Mouse (Mus musculus): ENCODE results near the gene Bicc1.

Gene Bicc1

DNA sequence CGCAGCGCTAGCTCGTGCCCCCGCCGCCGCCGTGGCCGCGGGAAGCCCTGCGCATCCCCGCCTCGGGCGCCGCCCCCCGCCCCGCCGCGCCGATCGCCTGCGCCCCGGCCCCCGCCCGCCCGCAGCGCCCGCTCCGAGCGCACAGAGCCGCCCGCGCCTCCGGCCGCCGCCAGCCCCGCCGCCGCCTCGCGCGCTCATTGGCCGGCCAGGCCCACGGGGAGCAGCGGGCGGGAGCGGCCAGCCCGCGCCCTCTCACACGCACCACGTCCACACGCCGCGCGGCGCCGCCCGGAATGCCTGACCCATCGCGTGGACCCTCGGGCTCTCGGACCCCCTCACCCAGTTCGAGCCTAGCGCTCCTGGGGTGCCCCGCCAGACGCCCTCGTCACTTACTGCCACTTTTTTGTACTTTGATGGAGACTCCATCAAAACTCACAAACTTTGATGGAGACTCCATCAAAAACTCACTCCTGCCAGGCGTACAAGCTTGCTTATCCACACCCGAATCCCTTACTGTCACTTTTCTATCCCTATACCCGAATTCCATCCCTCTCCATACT is at the start of gene Bicc1:
TSS of gene Bicc1 (minus strand) at position 25 of the 560 bp plus-strand sequence.
- DNase-seq (ENCODE audit: low read depth in 2 of 2, low spot score in 2 of 2): no peak

DNA sequence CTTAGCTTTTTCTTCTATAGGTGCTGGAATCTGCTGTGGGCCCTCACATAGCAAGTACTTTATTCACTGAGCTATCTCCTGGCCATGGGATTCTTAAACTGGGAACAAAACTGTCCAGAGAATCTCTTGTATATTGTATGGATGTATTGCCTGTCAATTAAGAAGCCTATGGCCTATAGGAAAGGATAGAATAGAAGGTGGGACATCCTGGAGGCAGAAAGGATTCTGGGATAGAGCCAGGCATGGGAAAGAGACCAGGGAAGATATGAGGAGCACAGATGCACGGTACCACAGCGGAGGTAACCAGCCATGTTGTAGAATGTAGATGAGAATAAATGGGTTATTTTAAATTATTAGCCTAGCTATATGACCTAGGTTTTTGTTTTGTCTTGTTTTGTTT is 42.0 kb upstream of the Bicc1 start:
- no peak for DNase-seq (ENCODE audit: low read depth in 2 of 2, low spot score in 2 of 2)

DNA sequence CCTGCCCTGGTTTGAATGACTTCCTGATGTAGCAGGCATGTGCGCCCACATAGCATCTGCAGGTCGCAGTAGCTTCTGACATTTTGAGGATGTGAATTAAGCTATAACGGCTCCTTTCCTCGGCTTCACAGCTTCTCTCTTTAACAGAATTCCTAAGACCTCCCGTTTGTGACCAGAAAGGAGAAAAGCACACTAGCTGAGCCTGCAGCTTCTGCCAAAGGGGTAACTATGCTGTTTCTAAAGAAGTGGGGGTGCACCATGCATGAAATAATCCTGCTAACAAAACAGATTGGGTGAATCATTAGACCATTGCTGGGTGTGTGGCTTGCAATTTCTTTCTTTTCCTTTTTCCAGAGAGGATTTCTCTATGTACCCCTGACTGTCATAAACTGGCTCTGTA is 41.5 kb upstream of the Bicc1 start:
- DNase-seq (ENCODE audit: low read depth in 2 of 2, low spot score in 2 of 2): no peak

DNA sequence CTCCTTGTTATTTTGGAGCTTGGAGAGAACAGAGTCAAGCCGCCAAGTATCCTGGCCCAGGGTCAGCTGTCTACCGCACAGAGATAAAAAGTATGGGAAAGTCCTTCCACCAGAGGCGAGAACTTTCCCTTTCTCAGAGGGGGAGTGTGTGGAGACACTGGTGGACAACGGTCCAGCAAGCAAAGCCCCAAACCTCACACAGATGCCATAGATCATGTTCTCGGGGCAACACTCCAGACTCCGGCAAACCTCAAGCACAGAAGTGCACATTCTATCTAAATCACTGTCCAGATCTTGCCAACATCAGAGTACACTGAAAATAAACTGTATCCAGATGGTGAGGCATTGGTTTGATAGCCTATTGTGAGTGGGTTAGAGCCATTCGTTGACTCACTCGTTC is 39.2 kb upstream of the Bicc1 start:
- DNase-seq (ENCODE audit: low read depth in 2 of 2, low spot score in 2 of 2): no peak

DNA sequence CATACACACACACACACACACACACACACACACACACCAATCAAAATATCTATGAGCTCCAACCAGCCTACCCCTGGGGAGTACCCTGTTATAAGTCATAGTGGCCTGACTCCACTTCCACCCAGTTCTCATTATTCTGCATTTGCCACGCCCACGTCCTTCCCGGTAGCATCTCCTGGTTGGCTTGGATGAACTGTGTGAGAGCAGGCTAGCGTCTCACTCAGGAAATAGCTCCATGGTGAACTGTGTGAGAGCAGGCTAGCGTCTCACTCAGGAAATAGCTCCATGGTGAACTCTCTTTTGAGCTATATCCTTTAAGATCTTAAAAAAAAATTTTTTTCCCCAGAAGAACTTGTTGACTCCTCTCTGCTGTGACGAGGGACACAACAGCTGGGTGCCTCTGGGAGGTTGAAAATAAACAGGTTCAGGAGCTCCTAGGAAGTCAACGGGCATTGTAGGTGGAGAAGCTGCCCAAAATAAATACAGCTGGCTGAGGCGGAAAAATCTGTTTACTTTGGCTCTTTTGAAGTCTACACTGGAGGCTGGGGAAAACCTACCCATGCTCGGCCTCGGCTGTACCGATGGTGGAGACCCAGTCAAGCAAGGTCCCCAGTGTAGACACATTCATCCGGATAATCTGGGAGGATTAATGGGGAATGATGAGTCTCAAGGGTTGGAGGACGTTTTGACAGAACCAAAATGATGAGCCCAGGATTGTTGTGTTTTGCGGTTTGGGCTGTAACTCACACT is 37.7 kb upstream of the Bicc1 start:
- no peak for DNase-seq (ENCODE audit: low read depth in 2 of 2, low spot score in 2 of 2)

DNA sequence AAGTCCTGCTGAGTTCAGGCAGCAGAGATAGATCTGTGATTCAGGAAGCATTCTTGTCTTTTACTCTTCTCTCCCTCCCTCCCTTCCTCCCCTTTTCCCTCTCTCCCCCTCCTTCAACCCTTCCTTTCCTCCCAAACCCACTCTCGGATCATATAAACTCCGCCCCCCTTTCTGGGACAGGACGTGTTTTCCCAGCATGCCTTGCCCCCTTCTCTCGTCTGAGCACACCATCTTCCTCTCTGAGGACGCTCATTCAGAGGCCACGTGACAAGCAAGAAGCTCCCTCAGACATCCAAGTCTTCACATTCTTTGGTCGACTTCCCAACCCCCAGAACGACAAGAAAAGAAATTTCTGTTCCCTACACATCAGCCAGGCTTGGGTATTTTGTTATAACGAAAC is 36.0 kb upstream of the Bicc1 start:
- DNase-seq (ENCODE audit: low read depth in 2 of 2, low spot score in 2 of 2): no peak

DNA sequence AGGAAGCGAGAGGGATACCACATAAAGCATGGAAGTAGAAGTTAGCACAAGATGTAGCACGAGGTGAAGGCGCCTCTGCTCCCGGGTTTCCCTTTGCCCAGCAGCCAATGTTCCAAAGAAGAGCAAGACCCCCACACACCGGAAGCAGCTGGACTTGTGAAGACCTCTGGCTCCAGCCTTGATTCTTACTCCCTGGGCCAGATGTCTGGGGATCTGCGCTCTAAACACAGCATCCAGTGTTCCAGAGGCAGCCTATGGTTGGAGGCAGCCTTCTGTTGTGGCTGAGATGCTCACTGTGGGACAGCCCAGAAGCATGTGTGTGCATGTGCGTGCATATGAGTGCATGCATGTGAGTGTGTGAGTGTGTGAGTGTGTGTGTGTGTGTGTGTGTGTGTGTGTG is 35.2 kb upstream of the Bicc1 start:
- no peak for DNase-seq (ENCODE audit: low read depth in 2 of 2, low spot score in 2 of 2)

DNA sequence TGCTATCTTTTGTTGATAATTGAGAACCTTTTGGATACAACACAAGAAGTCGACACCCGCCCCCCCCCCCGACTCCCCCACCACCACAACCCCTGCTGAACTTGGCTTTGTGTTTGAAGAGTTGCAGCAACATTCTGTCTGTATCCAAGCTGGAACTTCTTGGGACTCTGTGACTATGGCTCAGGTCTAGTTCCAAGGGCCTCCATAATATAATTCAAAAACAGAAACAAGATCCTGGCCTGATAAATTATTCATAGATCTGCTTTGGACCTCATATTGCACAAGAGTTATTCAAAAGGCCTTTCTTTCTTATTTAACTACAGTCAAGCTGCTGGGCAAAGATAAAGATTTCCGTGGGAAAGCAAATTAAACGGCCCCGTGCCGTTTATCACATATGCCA is 33.8 kb upstream of the Bicc1 start:
- no peak for DNase-seq (ENCODE audit: low read depth in 2 of 2, low spot score in 2 of 2)

DNA sequence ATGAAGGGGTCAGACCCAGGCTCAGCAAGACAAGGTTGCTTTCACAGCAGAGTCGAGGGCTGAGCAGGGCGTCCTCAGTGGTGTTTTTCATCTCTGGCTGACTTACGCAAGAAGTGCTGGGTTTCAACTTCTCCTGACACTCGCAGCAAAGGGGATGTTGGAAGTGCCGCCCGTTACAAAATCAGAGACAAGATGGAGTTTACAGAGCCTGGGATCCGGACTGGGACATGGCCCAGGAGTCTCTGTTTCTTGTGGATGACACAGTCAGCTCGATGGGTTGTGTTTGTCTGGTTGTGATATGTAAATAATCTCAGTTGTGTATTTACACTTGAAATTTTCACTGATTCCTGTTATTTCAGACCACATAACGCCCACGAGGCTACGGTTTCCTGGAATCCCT is 33.4 kb upstream of the Bicc1 start:
- DNase-seq (ENCODE audit: low read depth in 2 of 2, low spot score in 2 of 2): no peak

DNA sequence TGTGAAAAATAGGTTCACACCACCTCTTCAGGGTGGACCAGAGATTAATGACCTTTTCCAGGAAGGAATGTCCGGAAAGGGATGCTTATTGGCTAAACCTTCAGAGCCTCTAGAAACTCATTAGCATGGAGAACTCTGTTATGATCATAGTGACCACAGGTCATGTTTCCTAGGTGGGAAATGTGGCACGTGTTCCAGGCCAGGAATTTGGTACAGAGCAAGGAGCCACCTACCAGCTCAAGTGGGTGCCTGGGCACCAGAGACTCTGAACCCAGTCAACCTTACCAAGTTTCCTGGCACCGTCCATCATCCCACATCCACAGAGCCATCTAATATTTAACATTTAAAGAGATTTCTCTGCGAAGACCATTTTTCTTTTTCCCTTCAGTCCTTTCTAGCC is 29.2 kb upstream of the Bicc1 start:
- DNase-seq (ENCODE audit: low read depth in 2 of 2, low spot score in 2 of 2): no peak

DNA sequence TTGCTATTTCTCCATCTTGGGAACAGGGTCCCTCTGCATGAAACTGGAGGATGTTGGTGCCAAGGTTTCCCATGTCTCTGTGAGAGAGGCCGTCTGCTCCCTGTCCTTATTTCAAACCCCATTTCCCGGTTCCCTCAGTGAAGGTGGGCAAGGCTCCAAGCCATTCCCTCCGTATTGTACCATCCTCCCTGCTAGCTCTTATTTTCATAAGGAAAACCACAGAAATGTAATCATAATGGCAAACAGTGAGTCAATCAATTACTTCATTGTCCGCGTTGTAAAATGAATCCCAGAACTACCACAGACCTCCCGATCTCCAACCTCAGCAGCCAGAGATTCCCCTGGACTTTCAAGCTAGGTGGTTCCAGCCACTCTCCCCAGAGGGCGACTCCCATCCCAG is 25.6 kb upstream of the Bicc1 start:
- no peak for DNase-seq (ENCODE audit: low read depth in 2 of 2, low spot score in 2 of 2)

DNA sequence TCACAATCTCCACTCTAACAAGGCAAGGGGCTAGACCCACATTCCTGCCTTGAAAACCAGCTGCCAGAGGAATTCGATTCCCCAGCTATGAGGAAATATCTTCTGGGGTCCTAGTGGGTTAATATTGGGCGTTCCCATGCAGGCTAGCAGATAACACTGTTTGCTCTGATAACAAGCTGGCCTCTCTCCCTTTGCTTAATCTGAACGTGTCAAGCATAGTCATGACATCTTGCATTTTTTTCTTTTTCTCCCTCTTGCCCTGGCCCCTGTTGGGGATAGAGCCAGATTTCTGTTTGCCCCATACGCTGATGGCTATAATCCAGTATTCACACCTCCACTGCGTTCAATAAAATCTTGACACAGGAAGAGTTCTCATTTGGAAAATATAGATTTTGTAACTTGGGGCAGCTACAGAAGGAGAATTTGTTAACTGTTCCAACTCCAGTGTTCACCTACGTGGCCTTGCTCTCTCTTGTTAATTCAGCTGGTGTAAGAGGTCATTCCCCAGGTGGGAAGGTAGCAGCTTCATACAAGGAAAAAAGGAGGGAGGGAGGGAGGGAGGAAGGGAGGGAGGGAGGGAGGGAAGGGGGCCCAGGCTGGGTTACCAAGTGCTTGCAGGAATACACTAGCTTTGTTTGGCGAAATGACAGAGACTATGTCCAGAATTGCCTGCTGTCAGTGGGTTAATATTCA is 24.0 kb upstream of the Bicc1 start:
- no peak for DNase-seq (ENCODE audit: low read depth in 2 of 2, low spot score in 2 of 2)

DNA sequence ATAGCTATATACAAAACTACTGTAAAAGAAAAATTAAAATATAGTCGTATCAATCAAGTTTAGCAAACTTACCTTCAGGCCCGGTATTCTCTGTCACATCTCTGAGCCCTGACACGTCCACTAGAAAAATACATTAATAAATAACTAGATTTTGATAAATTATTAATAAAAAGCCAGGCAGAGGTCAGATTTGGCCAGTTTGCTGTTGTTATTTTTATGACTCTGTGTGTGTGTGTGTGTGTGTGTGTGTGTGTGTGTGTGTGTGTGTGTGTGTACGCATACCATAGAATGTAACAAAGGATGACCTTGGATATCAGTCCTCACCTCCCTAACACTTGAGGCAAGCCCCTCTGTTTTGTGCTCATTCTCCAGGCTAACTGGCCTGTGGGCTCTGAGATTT is 22.4 kb upstream of the Bicc1 start:
- DNase-seq (ENCODE audit: low read depth in 2 of 2, low spot score in 2 of 2): no peak

DNA sequence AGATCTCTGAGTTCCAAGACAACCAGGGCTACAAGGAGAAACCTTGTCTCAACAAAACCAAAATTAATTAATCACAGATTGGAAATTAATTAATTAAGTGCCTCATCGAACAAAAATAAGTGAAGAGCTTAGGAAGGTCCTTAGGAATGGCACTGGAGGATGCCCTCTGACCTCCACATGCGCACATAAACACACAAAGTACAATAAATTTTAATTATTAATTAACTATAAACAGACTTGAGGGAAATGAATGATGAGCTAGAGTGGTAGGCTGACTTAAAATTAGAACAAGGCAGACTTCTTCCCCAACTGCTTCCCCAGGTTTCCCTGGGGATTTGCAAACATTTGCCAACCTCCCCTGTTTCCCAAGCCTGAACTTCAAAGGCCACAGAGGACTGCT is 21.6 kb upstream of the Bicc1 start:
- DNase-seq (ENCODE audit: low read depth in 2 of 2, low spot score in 2 of 2): no peak

DNA sequence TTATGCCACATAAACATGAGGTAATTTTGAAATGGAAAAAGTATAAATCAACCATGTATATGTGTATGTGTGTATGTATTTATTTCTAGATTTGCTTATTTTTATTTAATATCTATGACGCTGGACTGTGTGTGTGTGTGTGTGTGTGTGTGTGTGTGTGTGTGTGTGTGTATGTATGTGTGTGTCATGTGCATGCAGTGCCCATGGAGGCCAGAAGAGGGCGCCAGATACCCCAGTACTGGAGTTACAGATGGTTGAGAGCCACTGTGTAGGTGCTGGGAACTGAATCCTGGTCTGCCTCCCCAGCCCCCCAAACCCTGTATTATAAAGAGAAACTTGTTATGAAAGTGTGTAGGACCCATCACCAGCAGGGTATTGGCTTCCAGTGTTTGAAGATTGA is 20.6 kb upstream of the Bicc1 start:
- DNase-seq (ENCODE audit: low read depth in 2 of 2, low spot score in 2 of 2): no peak

DNA sequence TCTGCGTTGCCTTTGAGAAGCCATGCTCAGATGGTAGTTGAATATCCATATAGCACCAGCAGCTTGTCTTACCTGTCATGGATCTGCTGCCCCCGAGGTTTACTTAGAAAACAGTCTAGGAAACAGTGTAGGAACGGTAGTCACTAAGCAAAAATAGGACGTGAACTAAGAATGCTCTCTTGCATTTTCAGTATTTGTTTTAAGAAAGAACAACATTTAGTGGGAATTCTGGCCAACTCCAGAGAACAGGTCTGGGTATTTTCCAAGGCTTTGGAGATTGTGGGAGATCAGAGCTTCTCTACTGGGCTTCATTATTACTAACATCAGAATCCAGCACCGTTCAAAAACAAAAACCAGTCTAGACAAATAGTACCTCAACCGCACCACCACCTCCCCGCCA is 17.7 kb upstream of the Bicc1 start:
- no peak for DNase-seq (ENCODE audit: low read depth in 2 of 2, low spot score in 2 of 2)

DNA sequence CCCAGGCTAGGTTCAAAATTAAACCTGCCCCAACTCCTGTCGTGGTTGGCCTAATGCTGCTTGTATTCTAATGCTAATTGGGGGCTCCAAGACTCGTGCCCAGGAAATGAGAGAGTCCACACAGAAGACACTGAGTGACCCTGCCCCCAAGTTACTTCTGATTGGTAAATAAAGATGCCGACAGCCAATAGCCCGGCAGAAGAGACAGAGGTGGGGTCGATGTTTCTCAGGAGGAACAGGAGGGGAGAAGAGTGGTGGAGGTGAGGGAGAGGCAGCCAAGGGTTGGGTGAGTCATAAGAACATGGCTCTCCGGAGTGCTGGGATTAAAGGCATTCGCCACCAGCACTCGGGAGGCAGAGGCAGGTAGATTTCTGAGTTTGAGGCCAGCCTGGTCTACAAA is 16.8 kb upstream of the Bicc1 start:
- no peak for DNase-seq (ENCODE audit: low read depth in 2 of 2, low spot score in 2 of 2)

DNA sequence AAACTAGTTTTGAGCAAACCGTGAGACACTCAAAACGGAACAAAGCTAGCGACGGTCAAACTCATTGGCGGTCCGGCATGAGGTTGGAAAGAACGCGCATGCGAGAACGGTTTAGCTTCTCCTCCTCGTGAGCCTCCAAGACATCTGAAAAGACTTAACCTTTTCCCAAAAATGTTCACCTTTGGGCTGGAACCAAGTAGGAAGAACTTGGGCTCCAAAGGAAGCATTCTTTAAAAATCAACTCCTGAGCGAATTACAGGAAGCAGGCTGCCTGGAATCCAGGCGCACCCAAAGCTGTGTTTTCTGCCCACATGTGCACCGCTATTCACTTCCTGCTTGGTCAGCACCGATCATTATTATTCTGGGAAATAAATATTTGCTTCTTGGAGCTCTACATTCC is 15.8 kb upstream of the Bicc1 start:
- no peak for DNase-seq (ENCODE audit: low read depth in 2 of 2, low spot score in 2 of 2)

DNA sequence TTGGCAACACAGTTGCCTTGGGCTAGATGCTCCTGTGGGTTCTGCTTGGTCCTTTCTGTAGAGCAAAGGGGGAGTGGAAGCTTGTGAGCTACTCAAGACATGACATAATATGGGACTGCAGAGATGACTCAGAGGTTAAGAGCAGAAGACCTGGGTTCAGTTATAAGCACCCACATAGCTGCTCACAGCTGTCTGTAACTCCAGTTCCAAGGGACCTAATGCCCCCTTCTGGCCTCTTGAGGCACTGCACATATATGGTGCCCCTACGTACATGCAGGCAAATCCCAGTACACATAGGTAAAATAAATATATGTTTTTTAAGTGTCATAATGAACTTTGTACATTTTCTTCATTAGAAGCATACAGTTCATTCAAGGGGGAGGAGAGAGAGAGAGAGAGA is 11.9 kb upstream of the Bicc1 start:
- no peak for DNase-seq (ENCODE audit: low read depth in 2 of 2, low spot score in 2 of 2)

DNA sequence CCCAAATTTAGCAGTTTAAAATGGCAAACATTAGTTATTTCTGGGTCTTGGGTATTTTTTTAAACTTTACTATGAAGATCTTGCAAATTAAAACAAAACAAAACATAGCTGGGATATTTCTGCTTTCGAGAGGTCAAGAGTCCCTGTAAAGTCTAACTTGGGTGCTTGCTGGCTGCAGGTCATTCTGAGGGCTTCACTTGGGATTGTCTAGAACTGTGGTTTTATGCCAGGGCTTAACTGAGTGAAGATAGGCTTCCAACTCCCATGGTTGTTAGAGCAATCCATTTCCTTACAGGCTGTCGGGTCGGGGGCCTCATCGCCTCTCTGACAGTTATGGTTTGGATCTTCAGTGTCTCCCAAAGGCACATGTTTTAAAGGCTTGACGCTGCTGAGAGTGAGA is 11.3 kb upstream of the Bicc1 start:
- no peak for DNase-seq (ENCODE audit: low read depth in 2 of 2, low spot score in 2 of 2)

DNA sequence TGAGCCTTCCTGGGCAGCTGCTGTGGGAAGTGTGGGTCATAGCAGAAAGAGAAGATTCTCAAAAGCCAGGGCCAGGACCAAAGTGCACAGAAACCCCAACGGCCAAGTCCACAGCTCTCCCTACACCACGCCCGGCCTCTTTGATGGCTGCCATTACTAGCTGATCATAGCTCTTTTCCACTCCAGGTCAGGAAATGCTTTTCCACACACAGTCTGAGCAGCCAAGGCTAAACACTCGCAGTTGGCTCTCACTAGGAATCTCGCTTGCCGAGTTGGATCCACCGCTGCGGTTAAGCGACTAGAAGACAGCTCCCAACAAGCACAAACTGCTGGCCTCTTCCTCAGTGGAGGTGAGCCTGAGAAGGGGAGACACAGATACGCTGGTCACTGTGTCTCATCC is 10.3 kb upstream of the Bicc1 start:
- no peak for DNase-seq (ENCODE audit: low read depth in 2 of 2, low spot score in 2 of 2)

DNA sequence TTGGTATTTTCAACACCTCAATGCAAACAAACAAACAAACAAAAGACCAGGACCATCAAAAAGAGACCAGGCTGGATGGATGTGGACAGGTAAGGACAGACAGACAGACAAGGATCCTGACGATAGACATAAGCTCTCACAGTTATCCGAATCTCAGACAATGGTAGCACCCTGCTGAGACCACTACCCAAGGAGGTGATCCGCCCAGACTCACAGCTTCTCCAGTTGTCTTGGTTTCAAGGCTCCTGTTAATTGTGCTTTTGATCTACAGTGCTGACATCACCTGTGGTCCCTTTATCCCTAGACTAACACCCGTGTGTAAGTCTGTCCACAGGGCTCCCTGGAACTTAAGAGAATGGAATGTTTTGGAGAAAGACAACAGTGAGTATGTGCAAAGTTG is 9.7 kb upstream of the Bicc1 start:
- no peak for DNase-seq (ENCODE audit: low read depth in 2 of 2, low spot score in 2 of 2)

DNA sequence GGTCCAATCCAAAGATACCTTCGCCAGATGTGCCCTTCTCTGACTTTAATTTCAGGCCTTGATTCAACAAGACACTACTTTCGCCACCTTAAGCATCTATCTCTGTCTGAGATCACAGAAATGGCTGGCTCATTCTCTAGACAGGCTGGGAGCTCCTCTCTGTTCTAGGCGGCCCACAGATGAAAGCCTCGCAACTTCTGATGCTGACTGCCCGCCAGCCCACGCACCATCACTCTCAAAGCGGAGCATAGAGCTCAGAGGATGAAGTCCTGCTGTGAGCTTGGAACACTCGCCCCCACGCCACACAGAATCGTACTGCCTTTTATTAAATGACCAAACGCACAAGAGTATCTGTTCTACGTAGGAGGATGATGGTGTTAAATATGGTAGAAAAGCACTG is 949 bp upstream of the Bicc1 start:
- no peak for DNase-seq (ENCODE audit: low read depth in 2 of 2, low spot score in 2 of 2)
